Mouse (Mus musculus) MEL (cell line): ENCODE measurements around the gene Ap5z1. TPM values are rescaled to one million over a fixed set of nuclear protein-coding genes. Genes with fewer than 3 reads are reported as not detected.

ENCODE experiments used
- DNase-seq: peaks from one replicate; pipeline ENCODE4 v3.0.0; 2011; ENCODE audit warnings: low read depth, low spot score
- H3K27ac ChIP-seq: 2 replicates; pipeline ENCODE4 v1.5.1; 2012; ENCODE audit warnings: low read depth, mild to moderate bottlenecking, control low read depth, low read length, moderate library complexity; ENCODE audit not compliant: control insufficient read depth
- H3K27me3 ChIP-seq, 2 experiments: fragments of 150-350 bp in 1 of 2; sonication (generic) in 1 of 2; 2 replicates each; pipeline ENCODE4 v1.6.1; 2012; ENCODE audit warnings: low read length in 2 of 2, mild to moderate bottlenecking in 2 of 2, improper control_type of control experiment in 1 of 2, moderate library complexity in 1 of 2; ENCODE audit not compliant: insufficient read depth in 2 of 2, control insufficient read depth in 1 of 2
- H3K36me3 ChIP-seq, 2 experiments: 2 replicates each; pipeline ENCODE4 v1.6.1; 2012 to 2014; ENCODE audit warnings: low read length in 2 of 2, improper control_type of control experiment in 1 of 2, inconsistent platforms in 1 of 2, mild to moderate bottlenecking in 1 of 2; ENCODE audit not compliant: insufficient read depth in 2 of 2, control insufficient read depth in 1 of 2
- H3K4me1 ChIP-seq, 2 experiments: fragments of 150-350 bp in 1 of 2; sonication (generic) in 1 of 2; 2 replicates each; pipeline ENCODE4 v1.6.1; 2012; ENCODE audit warnings: low read length in 2 of 2, improper control_type of control experiment in 1 of 2, mild to moderate bottlenecking in 1 of 2; ENCODE audit not compliant: insufficient read depth in 2 of 2, control insufficient read depth in 1 of 2
- H3K4me3 ChIP-seq, 2 experiments: fragments of 150-350 bp in 1 of 2; sonication (generic) in 1 of 2; 2 replicates each; pipeline ENCODE4 v1.5.1; 2012; ENCODE audit warnings: low read depth in 2 of 2, low read length in 2 of 2, mild to moderate bottlenecking in 2 of 2, moderate library complexity in 2 of 2, control low read depth in 1 of 2, improper control_type of control experiment in 1 of 2; ENCODE audit not compliant: control insufficient read depth in 1 of 2, insufficient read depth in 1 of 2
- H3K79me2 ChIP-seq: 2 replicates; pipeline ENCODE4 v1.6.1; 2012; ENCODE audit warnings: mild to moderate bottlenecking, low read length, moderate library complexity; ENCODE audit not compliant: control insufficient read depth, poor library complexity, insufficient read depth
- H3K9ac ChIP-seq: 2 replicates; pipeline ENCODE4 v1.6.1; 2012; ENCODE audit warnings: low read depth, mild to moderate bottlenecking, control low read depth, low read length, moderate library complexity; ENCODE audit not compliant: control insufficient read depth, poor library complexity, severe bottlenecking
- H3K9me3 ChIP-seq: fragments of 150-350 bp; sonication (generic); replicated peaks from 2 replicates; pipeline ENCODE4 v1.6.1; 2012; ENCODE audit warnings: mild to moderate bottlenecking, low read length, improper control_type of control experiment, moderate library complexity; ENCODE audit not compliant: insufficient read depth
- BHLHE40 ChIP-seq: IDR thresholded peaks from 2 replicates; pipeline ENCODE4 v1.6.1; 2012; ENCODE audit warnings: low read depth, mild to moderate bottlenecking, inconsistent platforms, low read length, improper control_type of control experiment, borderline replicate concordance
- CHD2 ChIP-seq: IDR thresholded peaks from 2 replicates; pipeline ENCODE4 v1.6.1; 2011; ENCODE audit warnings: low read length, improper control_type of control experiment
- CTCF ChIP-seq, 3 experiments: IDR thresholded peaks in 2 of 3; conservative IDR thresholded peaks in 1 of 3; 2 replicates each; pipeline ENCODE4 v1.5.1; 2011 to 2012; ENCODE audit warnings: low read length in 3 of 3, low read depth in 2 of 3, mild to moderate bottlenecking in 2 of 3, improper control_type of control experiment in 1 of 3, inconsistent platforms in 1 of 3, mixed read lengths in 1 of 3, moderate library complexity in 1 of 3; ENCODE audit not compliant: control insufficient read depth in 1 of 3, insufficient read depth in 1 of 3, poor library complexity in 1 of 3, severe bottlenecking in 1 of 3
- E2F4 ChIP-seq: IDR thresholded peaks from 2 replicates; pipeline ENCODE4 v1.6.1; 2011; ENCODE audit warnings: low read depth, low read length, improper control_type of control experiment, borderline replicate concordance
- ELF1 ChIP-seq: IDR thresholded peaks from 2 replicates; pipeline ENCODE4 v1.6.1; 2014; ENCODE audit warnings: low read depth, mild to moderate bottlenecking, inconsistent platforms, low read length, improper control_type of control experiment, moderate library complexity
- EP300 ChIP-seq, 2 experiments: IDR thresholded peaks; 2 replicates each; pipeline ENCODE4 v1.6.1; 2011; ENCODE audit warnings: improper control_type of control experiment in 2 of 2, low read length in 2 of 2, low read depth in 1 of 2, mild to moderate bottlenecking in 1 of 2
- GABPA ChIP-seq: IDR thresholded peaks from 2 replicates; pipeline ENCODE4 v1.6.1; 2012; ENCODE audit warnings: low read depth, mild to moderate bottlenecking, inconsistent platforms, low read length, improper control_type of control experiment, moderate library complexity
- HCFC1 ChIP-seq: IDR thresholded peaks from 2 replicates; pipeline ENCODE4 v1.6.1; 2012; ENCODE audit warnings: low read depth, mild to moderate bottlenecking, inconsistent platforms, low read length, improper control_type of control experiment, moderate library complexity
- JUND ChIP-seq: IDR thresholded peaks from 2 replicates; pipeline ENCODE4 v1.6.1; 2011; ENCODE audit warnings: low read depth, mild to moderate bottlenecking, improper control_type of control experiment, low read length
- MAZ ChIP-seq: IDR thresholded peaks from 2 replicates; pipeline ENCODE4 v1.6.1; 2012; ENCODE audit warnings: low read depth, mild to moderate bottlenecking, inconsistent platforms, low read length, improper control_type of control experiment
- MEF2A ChIP-seq: IDR thresholded peaks from 2 replicates; pipeline ENCODE4 v1.6.1; 2014; ENCODE audit warnings: low read depth, mild to moderate bottlenecking, inconsistent platforms, low read length, improper control_type of control experiment; ENCODE audit not compliant: poor library complexity, insufficient replicate concordance, severe bottlenecking; ENCODE audit errors: extremely low read depth
- MYB ChIP-seq: IDR thresholded peaks from 2 replicates; pipeline ENCODE4 v1.6.1; 2011; ENCODE audit warnings: mild to moderate bottlenecking, low read depth, low read length, improper control_type of control experiment
- NRF1 ChIP-seq: IDR thresholded peaks from 2 replicates; pipeline ENCODE4 v1.6.1; 2014; ENCODE audit warnings: low read depth, mild to moderate bottlenecking, inconsistent platforms, low read length, improper control_type of control experiment, moderate library complexity; ENCODE audit not compliant: poor library complexity, insufficient read depth, severe bottlenecking
- POLR2AphosphoS2 ChIP-seq: IDR thresholded peaks from 2 replicates; pipeline ENCODE4 v1.6.1; 2011; ENCODE audit warnings: low read length, improper control_type of control experiment
- POLR2AphosphoS5 ChIP-seq: IDR thresholded peaks from 2 replicates; pipeline ENCODE4 v1.6.1; 2012; ENCODE audit warnings: low read depth, borderline replicate concordance, mild to moderate bottlenecking, inconsistent platforms, low read length, moderate library complexity, mixed read lengths
- RAD21 ChIP-seq: IDR thresholded peaks from 2 replicates; pipeline ENCODE4 v1.6.1; 2011; ENCODE audit warnings: mild to moderate bottlenecking, low read depth, low read length, improper control_type of control experiment
- TBP ChIP-seq: IDR thresholded peaks from 2 replicates; pipeline ENCODE4 v1.8.0; 2011; ENCODE audit warnings: low read depth, low read length, improper control_type of control experiment
- TCF12 ChIP-seq: IDR thresholded peaks from 2 replicates; pipeline ENCODE4 v1.6.1; 2014; ENCODE audit warnings: low read depth, mild to moderate bottlenecking, inconsistent platforms, low read length, improper control_type of control experiment, moderate library complexity
- USF2 ChIP-seq, 2 experiments: IDR thresholded peaks; 2 replicates each; pipeline ENCODE4 v1.6.1; 2011 to 2012; ENCODE audit warnings: improper control_type of control experiment in 2 of 2, low read length in 2 of 2, borderline replicate concordance in 1 of 2, inconsistent platforms in 1 of 2, low read depth in 1 of 2, mild to moderate bottlenecking in 1 of 2; ENCODE audit not compliant: insufficient read depth in 1 of 2
- ZMIZ1 ChIP-seq: IDR thresholded peaks from 2 replicates; pipeline ENCODE4 v1.6.1; 2012; ENCODE audit warnings: low read depth, mild to moderate bottlenecking, inconsistent platforms, low read length, improper control_type of control experiment, moderate library complexity
- polyA plus RNA-seq, 2 experiments: library from polyadenylated mRNA; stranded (reverse) in 1 of 2; unstranded in 1 of 2; fragments of >175 nt in 1 of 2; fragments of >200 nt in 1 of 2; gene quantifications; 2 replicates each; pipeline versions ENCODE4 v1.2.1 to v1.2.4; 2012; ENCODE audit warnings: low replicate concordance in 2 of 2, low read depth in 1 of 2; ENCODE audit not compliant: insufficient read length in 2 of 2, insufficient read depth in 1 of 2, missing spikeins in 1 of 2
- total RNA-seq: library from RNA; depleted of rRNA; stranded (reverse); fragments of 300-350 nt; gene quantifications from 2 replicates; pipeline ENCODE4 v1.2.3, GENCODE M21; 2012

Gene Ap5z1
- total and polyA plus RNA-seq, 3 experiments: 4.4 to 13.5 TPM; not detected in 1

- Histone ChIP-seq H3K9me3 (no peaks in the 10 kb centered on the region), H3K36me3 (peaks cover 0 to 2% of the 10 kb centered on the region in 2 experiments; a peak in 3 of 4 replicates), H3K79me2 (peaks cover 11% of the 10 kb centered on the region), H3K27me3 (no peaks in the 10 kb centered on the region), H3K9ac (no peak overlapping the region), H3K4me3 (no peak overlapping the region), H3K27ac (no peak overlapping the region), H3K4me1 (peaks cover 2 to 3% of the 10 kb centered on the region in 2 experiments; a peak in 1 of 4 replicates)
- no peak for TF ChIP-seq HCFC1
- no peak for TF ChIP-seq ZMIZ1
- TF ChIP-seq ELF1: no peak
- no peak for TF ChIP-seq NRF1
- no peak for TF ChIP-seq MAZ
- no peak for TF ChIP-seq JUND
- no peak for TF ChIP-seq POLR2AphosphoS2
- no peak for TF ChIP-seq CTCF (IDR thresholded peaks at IDR 0.05 in 2 of 3, conservative IDR thresholded peaks at IDR 0.05 in 1 of 3; ENCODE audit: control insufficient read depth in 1 of 3, insufficient read depth in 1 of 3, low read depth in 2 of 3, low read length in 3 of 3, poor library complexity in 1 of 3, severe bottlenecking in 1 of 3)
- no peak for TF ChIP-seq E2F4
- no peak for TF ChIP-seq MEF2A
- TF ChIP-seq CHD2: no peak
- no peak for TF ChIP-seq BHLHE40
- TF ChIP-seq POLR2AphosphoS5: no peak
- TF ChIP-seq EP300 (IDR thresholded peaks at IDR 0.05; ENCODE audit: low read depth in 1 of 2, low read length in 2 of 2): no peak
- TF ChIP-seq MYB: no peak
- TF ChIP-seq USF2 (IDR thresholded peaks at IDR 0.05; ENCODE audit: borderline replicate concordance in 1 of 2, insufficient read depth in 1 of 2, low read depth in 1 of 2, low read length in 2 of 2): no peak
- TF ChIP-seq RAD21: no peak
- TF ChIP-seq TCF12: no peak
- TF ChIP-seq GABPA: no peak
- no peak for DNase-seq
Observed at GRCm38 (mm10) chr5:142417104-142417503, 46.6 kb upstream of the Ap5z1 start.

- Histone ChIP-seq H3K27ac (no peak overlapping the region), H3K36me3 (peaks cover 0 to 2% of the 10 kb centered on the region in 2 experiments; a peak in 3 of 4 replicates), H3K9me3 (no peaks in the 10 kb centered on the region), H3K79me2 (peaks cover 11% of the 10 kb centered on the region), H3K27me3 (no peaks in the 10 kb centered on the region), H3K9ac (no peak overlapping the region), H3K4me1 (peaks cover 2 to 3% of the 10 kb centered on the region in 2 experiments; a peak in 1 of 4 replicates), H3K4me3 (no peak overlapping the region)
- no peak for DNase-seq
- no peak for TF ChIP-seq TBP
Observed at GRCm38 (mm10) chr5:142417876-142418275, 45.9 kb upstream of the Ap5z1 start.
